14 mouse cellular contexts compared by ENCODE assay signal in genomic region chr17:33439922-33440321, GRCm38 (mm10). TPM values are rescaled to one million over a fixed set of nuclear protein-coding genes. Genes with fewer than 3 reads are reported as not detected.
A peak's percentile ranks its signal among the peaks of the same experiment; 100 is the strongest.
DNase-seq lines count a peak whose midpoint lies in the region; TF ChIP-seq lines count a peak whose summit lies in the region.
"Had no signal": no experiment of that assay in that cellular context is flagged by ENCODE, and none has a peak within 500 bp of the region (broad histone marks: within the 10 kb centered on the region; RNA-seq: fewer than 3 reads in every experiment).

No protein-coding gene starts in this region.

- no peak overlapping the region for H3K4me3 ChIP-seq in kidney, adult 2 months (ENCODE audit: insufficient read depth, low read depth, low read length)
- H3K4me3 ChIP-seq: erythroblast, embryonic 14.5 days; hindbrain, embryonic 15.5 days; limb, embryonic 13.5 days; megakaryocyte, embryonic 14.5 days; stomach, embryonic 15.5 days had no signal

- no peak for TF ChIP-seq CTCF in kidney, adult 2 months (conservative IDR thresholded peaks at IDR 0.05; ENCODE audit: insufficient read depth, insufficient read length, low read depth, low read length)

- peak; percentile 8 for DNase-seq in kidney, adult 2 months
- DNase-seq in kidney, postnatal 14 days: no peak
- DNase-seq in CD4-positive helper T cell, adult 2 months (ENCODE audit: low read depth, low spot score): peak; percentile 31
- peak; percentile 67 for DNase-seq in brain, adult 2 months (ENCODE audit: low read depth, low spot score)
- DNase-seq in lung, postnatal 10 days: peak; percentile 72
- no peak for DNase-seq in testis, postnatal 10 days (ENCODE audit: low spot score)
- DNase-seq in testis, postnatal 14 days (ENCODE audit: low spot score): no peak
- no peak for DNase-seq in cerebellum, adult 9-11 months
- DNase-seq: gastrocnemius, postnatal 36 days had no signal

- WGBS in kidney, adult 2 months: 40% methylated on average over 5 of the region's 5 CpGs

- H3K27me3 ChIP-seq in kidney, adult 2 months (replicated peaks; ENCODE audit: control insufficient read depth, insufficient read depth, low read length): no peaks in the 10 kb centered on the region
- H3K27me3 ChIP-seq: hindbrain, embryonic 15.5 days; limb, embryonic 13.5 days; stomach, embryonic 15.5 days had no signal

- H3K27ac ChIP-seq in kidney, adult 2 months (ENCODE audit: insufficient read depth, low read depth, low read length): no peak overlapping the region
- H3K27ac ChIP-seq: hindbrain, embryonic 15.5 days; limb, embryonic 13.5 days; stomach, embryonic 15.5 days had no signal

- no peaks in the 10 kb centered on the region for H3K36me3 ChIP-seq in kidney, adult 2 months (ENCODE audit: control insufficient read depth, insufficient read depth, low read length)
- H3K36me3 ChIP-seq: hindbrain, embryonic 15.5 days; limb, embryonic 13.5 days; stomach, embryonic 15.5 days had no signal

- TF ChIP-seq POLR2A in kidney, adult 2 months (IDR thresholded peaks at IDR 0.05; ENCODE audit: low read depth, low read length): no peak

- no peaks in the 10 kb centered on the region for H3K4me1 ChIP-seq in kidney, adult 2 months (ENCODE audit: control insufficient read depth, insufficient read depth, low read length)
- H3K4me1 ChIP-seq: hindbrain, embryonic 15.5 days; limb, embryonic 13.5 days; stomach, embryonic 15.5 days had no signal

RNA-seq across cellular contexts. Expression of gene Actl9, which starts 7.2 kb away (rescaled TPM):
- 0.33 and 0.53 TPM in 2 replicates for polyA plus RNA-seq in kidney, adult 2 months (2012; rRNA removed)
- polyA plus RNA-seq: erythroblast, embryonic 14.5 days; hindbrain, embryonic 15.5 days; limb, embryonic 13.5 days; stomach, embryonic 15.5 days had no signal

RNA-seq across cellular contexts. Expression of gene Zfp101, which starts 45.5 kb away (rescaled TPM):
- 1.8 and 2.1 TPM in 2 replicates for polyA plus RNA-seq in kidney, adult 2 months (2012; rRNA removed)

Comparison
In these comparisons a context has a peak if more than half of its experiments do, and no peak if none do; other contexts are left out.
1. DNase-seq: peak in kidney, adult 2 months (single experiment), CD4-positive helper T cell, adult 2 months (single experiment), brain, adult 2 months (single experiment) and lung, postnatal 10 days (single experiment); none in kidney, postnatal 14 days (single experiment), testis, postnatal 10 days (single experiment), testis, postnatal 14 days (single experiment) and cerebellum, adult 9-11 months (single experiment).